Mouse (Mus musculus): ENCODE data around the gene Phyhipl. TPM values are rescaled to one million over a fixed set of nuclear protein-coding genes. Genes with fewer than 3 reads are reported as not detected.

Gene Phyhipl
- total RNA-seq, 2 experiments from 2014 or later = 209 to 212 TPM

DNA sequence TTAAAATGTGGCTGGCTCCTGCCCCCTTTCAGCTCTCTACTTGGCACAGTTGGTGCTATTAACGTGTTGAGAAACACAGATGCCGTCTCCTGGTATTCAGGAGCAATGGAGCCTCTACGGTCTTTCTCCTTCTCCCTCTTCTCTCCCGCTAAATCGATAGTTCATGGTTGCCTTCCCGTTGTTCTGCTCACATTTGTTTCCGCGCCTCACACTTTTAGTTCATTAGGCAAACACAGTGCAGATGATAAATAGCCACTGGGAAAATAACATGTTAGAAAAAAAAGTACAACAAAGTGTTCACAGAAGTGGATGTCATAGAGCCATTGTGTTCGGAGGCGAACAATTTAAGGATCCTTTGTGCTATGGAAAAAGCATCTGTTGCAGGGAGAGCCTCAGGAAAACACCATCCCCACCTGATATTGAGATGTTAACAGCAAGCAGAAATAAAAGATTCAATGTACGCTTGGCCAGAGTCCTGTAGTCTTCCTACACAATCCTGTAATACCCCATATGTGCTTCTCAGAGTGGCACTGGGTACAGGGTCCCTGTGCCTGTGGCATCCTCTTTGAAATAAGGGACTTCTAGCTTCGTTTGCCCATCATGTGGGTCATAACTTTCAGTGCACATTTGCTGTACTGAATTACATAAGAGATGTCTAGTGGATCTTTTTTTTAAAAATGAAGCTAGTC lies 18.0 kb downstream of the Phyhipl start:
- DNase-seq (ENCODE audit: extremely low spot score in 1 of 2, low spot score in 1 of 2) = no peak

GRCm38 (mm10) chr10:70635261-70635660 lies 20.5 kb downstream of the Phyhipl start:
- DNase-seq (ENCODE audit: extremely low spot score in 1 of 2, low spot score in 1 of 2) = no peak

DNA sequence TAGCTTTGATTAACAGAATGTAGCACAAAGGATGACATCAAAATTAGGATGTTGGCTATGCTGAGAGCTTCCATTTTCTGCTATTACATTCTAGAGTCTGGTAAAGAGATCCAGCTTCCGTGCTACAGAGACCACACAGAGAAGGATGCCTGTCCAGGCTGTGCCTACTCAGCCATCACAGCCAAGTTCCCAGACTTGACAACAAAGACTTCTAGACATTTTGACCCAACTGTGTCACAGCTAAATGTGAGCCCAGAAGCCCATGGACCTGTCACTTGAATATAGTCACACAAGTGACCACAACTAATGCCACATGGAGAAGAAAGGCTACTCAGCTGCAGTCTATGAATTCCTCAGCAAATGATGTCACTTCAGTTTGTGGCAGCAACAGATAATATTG lies 24.6 kb downstream of the Phyhipl start:
- no peak for DNase-seq (ENCODE audit: extremely low spot score in 1 of 2, low spot score in 1 of 2)

- no peak for DNase-seq (ENCODE audit: extremely low spot score in 1 of 2, low spot score in 1 of 2)
Measured at GRCm38 (mm10) chr10:70623461-70623860, 32.3 kb downstream of the Phyhipl start.

GRCm38 (mm10) chr10:70616377-70616776 lies 39.4 kb downstream of the Phyhipl start:
- DNase-seq (ENCODE audit: extremely low spot score in 1 of 2, low spot score in 1 of 2) = no peak

DNA sequence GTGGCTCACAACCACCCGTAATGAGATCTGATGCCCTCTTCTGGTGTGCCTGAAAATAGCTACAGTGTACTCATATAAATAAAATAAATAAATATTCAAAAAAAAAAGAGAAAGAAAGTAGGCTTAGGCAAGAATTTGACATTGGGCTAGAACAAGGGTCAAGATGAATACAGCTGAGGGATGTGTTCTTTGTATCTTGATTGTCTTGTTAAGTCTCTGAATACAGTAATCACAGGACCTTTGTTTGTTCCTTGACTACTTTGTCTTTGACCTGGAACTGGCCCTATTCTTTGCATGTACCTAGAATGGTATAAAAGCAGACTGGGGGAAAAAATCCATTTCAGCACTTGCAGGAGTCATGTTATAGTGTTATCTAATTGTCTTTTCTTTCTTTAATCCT lies 44.1 kb downstream of the Phyhipl start:
- DNase-seq (ENCODE audit: extremely low spot score in 1 of 2, low spot score in 1 of 2) = no peak

GRCm38 (mm10) chr10:70599925-70600305 lies 55.9 kb downstream of the Phyhipl start:
- DNase-seq (ENCODE audit: extremely low spot score in 1 of 2, low spot score in 1 of 2) = no peak

DNA sequence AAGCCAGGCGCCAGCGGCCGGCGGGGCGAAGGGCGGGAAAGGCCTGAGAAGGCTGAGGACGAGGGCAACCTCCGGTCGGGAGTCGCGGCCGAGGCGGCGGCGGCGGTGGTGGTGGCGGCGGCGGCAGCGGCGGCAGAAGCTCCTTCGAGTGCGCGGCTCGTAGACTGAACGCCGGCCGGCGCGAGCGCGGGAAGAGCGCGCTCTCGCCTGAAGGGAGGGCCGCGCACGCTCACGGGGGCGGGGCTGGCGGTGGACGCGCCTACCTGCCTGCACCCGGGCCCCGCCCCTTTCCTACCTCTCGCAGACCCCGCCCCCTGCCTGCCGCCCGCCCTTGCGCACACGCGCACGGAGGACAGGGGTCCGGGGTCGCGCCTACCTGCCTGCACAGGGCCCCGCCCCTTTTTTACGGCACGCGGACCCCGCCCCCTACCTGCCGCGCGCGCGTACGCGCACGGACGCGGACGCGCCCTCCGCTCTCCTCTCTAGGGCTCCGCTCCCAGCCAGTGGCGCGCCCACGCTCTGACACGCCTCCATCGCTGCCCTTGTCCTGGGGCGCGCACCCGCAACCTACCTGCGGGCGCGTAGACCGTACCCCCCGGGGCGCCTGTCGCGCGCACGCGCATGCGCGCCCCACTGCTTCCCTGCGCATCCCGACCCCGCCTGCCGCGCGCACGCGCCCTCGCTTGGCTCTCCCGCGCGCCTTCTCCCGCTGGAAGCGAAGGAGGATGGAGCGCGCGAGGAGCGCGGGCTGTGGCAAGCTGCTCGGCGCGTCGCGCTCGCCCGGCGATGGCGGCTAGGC lies 56.4 kb downstream of the Phyhipl start:
- DNase-seq (ENCODE audit: extremely low spot score in 1 of 2, low spot score in 1 of 2) = peak; percentile 77 to 89

GRCm38 (mm10) chr10:70598516-70599125 lies 57.1 kb downstream of the Phyhipl start:
- peak; percentile 49 to 56 for DNase-seq (ENCODE audit: extremely low spot score in 1 of 2, low spot score in 1 of 2)

DNA sequence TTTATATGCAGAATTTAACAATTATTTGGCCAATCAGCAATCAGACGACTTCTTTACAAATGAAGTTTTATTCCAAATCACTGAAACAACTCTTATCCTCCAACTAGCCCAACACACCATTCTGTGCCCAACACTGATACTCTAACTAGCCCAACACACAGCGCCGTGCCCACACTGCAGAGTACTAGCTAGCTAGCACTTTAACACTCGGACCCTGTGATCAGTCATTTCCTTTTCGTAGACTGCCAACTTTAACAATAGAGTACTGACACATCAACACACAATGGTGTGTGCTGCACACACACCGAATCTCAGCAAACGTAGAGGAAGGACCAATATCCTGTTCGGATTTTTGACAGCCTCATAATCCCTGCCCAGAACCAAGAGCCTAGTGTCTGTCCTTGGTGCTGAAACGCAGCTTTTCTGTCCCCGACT lies 57.7 kb downstream of the Phyhipl start:
- peak; percentile 18 to 21 for DNase-seq (ENCODE audit: extremely low spot score in 1 of 2, low spot score in 1 of 2)

DNA sequence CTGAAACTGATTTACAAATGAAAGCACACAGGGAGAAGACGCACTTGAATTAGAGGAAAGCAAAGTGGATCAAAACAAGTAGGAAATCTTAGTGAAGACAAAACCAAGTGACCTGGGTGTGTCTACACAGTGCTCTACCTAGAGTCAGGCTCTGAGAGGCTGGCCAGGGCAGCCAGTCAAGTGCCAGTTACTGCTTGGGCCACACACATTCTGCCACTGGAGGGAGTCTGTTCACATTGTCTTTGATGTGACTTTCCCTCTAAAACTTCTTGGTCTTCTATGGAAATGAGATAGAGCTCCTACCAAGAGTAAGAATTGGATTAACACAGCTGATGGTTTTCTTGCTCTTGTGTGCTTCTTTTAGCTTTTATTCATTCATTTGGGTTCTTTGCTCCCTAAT lies 61.8 kb downstream of the Phyhipl start:
- peak in 1 of 2 experiments; percentile 13 for DNase-seq (ENCODE audit: extremely low spot score in 1 of 2, low spot score in 1 of 2)

DNA sequence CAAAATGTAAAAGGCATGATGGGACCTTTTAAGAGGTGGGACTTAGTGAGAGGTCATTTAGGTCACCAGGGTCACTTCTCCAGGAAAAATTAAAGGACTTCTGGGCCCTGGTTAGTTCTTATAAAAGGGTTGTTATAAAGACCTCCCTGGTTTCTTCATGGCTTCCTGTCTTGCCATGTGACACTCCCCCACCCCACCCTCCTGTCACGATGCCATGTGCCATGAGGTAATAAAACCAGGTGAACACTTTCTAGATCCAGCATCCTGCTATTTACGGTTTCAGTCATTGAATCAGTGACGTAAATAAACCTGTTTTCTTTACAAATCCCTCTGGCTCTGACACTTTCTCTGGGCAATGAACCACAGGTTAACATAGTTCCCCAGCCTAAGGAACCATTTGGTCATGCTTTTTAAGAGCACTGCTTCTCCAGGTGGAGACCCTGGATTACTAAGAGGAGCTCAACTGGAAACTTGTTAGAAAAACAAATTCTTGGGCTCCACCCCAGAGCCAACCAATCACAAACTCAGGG lies 68.8 kb downstream of the Phyhipl start:
- DNase-seq (ENCODE audit: extremely low spot score in 1 of 2, low spot score in 1 of 2) = no peak

DNA sequence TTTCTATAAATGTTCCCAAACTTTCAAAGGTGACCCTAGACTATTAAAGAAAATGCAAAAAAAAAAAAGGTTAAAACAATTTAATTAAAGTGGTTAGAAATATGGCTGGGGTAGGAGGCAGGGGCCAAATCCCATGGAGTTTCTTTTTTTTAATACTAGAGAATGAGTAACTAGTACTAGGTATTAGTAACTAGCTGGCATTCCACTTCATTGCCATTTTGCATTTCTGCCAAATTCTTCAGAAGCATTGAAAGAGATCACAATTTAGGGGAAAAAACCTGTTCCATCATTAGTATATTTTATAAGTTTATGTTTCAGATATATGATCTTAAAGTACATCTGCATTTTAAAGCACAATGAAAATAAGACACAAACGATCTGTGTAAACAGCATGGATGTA lies 71.6 kb downstream of the Phyhipl start:
- no peak for DNase-seq (ENCODE audit: extremely low spot score in 1 of 2, low spot score in 1 of 2)

GRCm38 (mm10) chr10:70581556-70582211 lies 74.1 kb downstream of the Phyhipl start:
- no peak for DNase-seq (ENCODE audit: extremely low spot score in 1 of 2, low spot score in 1 of 2)

DNA sequence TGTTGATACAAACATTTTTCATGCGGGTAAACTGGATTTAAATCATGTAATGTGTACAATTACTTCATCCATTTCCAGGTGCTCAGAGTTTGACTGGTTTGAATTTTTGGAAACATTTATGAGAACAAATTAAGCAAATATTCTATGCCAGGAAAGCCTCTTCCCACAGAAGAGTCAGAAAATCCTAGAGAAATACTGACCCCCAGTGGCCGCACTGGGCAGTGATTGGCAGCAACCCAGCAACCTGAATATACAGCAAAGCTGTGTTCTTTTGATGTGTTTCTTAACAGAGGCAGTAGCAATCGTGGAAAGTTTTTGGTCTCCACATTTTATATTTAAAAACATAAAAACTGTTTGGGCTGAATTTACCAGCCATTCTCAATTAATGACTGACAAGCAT lies 92.1 kb downstream of the Phyhipl start:
- DNase-seq (ENCODE audit: extremely low spot score in 1 of 2, low spot score in 1 of 2) = peak; percentile 54 to 88

GRCm38 (mm10) chr10:70552531-70552930 lies 103.2 kb downstream of the Phyhipl start:
- DNase-seq (ENCODE audit: extremely low spot score in 1 of 2, low spot score in 1 of 2) = no peak

GRCm38 (mm10) chr10:70542857-70543256 lies 112.9 kb downstream of the Phyhipl start:
- no peak for DNase-seq (ENCODE audit: extremely low spot score in 1 of 2, low spot score in 1 of 2)

DNA sequence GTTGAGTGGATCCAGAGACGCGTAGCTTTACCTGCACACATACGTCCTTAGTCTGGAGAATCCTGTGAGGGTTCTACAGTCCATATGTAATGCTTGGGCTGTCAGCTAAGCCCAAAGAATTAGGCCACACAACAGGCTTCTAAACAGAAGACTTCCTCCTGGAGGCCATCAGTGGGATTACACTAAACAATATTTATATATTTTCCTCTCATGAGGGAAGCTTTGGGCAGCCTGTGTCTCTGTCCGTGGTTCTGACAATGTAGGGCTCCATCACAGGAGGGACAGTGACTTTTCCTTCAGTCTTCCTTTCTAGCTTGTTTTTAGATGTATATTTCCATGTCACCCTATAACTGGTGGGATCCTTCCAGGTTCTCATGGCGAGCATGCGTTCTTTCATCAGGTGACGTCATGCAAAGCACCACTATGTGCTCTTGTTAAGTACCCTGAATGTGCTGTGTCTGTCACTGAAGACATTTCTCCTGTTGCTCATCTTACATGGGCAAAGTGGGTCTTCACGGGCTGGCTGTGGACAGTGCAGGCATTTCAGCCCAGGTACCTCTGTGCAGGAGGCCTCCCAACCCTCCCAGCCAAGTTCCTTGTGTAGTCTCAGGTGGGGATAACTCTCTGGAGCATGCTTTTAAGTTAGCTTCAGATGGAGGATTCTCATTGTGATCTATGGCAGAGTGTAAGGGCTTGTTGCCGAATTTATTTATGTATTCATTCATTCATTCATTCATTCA lies 115.1 kb downstream of the Phyhipl start:
- no peak for DNase-seq (ENCODE audit: extremely low spot score in 1 of 2, low spot score in 1 of 2)

GRCm38 (mm10) chr10:70539251-70539650 lies 116.5 kb downstream of the Phyhipl start:
- DNase-seq (ENCODE audit: extremely low spot score in 1 of 2, low spot score in 1 of 2) = no peak

- DNase-seq (ENCODE audit: extremely low spot score in 1 of 2, low spot score in 1 of 2) = peak in 1 of 2 experiments; percentile 6
Measured at GRCm38 (mm10) chr10:70537694-70538093, 118.1 kb downstream of the Phyhipl start.

Measured in layer of hippocampus, postnatal 25 days (tissue).